Mouse (Mus musculus) T-helper 2 cell (primary cell): Measurements from ENCODE around the gene Rfx1.

Experiments used
- in situ Hi-C: fragments of 300-600 bp; cut with MboI, MseI; formaldehyde crosslinking; loops from one replicate; pipeline ENCODE4 v1.15.1; 2025; ENCODE audit warnings: high pct_unique_total_duplicates

Rfx1 gene

DNA sequence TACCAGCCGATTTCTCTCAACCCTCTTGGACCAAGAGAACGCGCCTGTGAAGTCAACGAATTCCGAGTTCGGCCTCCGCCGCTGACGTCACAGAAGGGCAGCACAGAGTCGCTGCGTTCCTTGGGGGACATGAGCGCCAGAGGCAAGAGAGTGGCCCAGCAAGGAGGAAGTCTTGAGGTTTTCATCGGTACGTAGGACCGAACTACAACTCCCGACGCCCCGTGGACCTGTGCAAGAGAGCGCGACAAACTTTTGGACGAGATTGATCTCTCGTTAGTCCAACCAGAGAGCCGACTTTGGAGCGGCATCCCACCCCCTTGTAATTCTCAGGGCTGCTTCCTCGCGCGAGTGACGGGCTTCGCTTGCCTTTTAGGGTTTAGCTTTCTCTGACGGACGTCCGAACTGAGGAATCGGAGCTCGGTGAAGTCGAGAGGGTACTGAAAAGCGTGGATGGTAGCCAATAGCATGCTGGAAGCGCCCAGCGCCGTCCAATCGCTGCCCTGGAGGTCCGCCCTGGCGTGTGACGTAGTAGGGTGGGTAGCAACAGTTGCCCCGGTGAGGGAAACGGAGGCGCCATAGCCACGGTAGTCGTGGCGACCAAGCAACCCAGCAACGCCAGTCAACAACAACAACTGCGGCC is at the start of gene Rfx1:
TSS of gene Rfx1 (plus strand) at position 544 of the 640 bp plus-strand sequence.
- in situ Hi-C loops, result no loop called here

DNA sequence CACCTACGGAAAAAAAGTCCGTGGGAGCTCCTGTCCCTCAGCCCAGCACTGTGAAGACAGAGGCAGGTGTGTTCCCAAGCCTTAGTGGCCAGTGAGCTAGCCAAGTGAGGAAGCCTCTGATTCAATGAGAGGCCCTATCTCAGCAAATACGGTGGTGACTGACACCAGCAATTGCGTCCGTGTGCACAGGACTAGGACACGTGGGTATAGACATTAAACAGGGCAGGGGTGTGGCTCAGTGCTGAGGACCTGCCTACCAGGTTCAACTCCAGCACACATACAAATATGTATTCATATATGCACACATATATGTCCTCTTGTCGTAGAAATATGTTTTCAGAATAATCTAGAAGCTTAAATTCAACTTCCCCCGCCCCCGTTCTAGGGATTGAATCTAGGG is 46.9 kb upstream of the Rfx1 start:
- in situ Hi-C loops, result no loop called here

DNA sequence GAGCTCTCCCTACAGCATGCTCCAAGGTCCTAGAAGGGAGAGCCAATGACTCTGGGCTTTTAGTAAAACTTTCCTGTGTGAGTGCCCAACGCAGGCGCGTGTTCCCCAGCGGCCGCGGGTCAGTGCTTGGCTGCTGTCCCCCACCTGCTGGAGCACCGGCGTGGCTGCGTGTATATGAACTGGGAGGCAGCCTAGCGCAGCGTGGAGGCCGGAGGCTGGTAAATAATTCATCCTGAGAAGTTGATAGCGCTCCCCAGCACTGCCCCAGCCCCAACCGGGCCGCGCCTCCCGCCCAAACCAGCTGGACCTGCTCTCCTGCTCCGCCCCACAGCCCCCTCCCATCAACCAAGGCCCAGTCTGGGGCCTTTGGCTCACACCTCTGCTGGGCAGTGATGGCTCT is 45.5 kb upstream of the Rfx1 start, which contains the start of gene Palm3:
TSS of gene Palm3 (plus strand) at position 376 of the 400 bp plus-strand sequence.
- in situ Hi-C loops, result no loop called here

DNA sequence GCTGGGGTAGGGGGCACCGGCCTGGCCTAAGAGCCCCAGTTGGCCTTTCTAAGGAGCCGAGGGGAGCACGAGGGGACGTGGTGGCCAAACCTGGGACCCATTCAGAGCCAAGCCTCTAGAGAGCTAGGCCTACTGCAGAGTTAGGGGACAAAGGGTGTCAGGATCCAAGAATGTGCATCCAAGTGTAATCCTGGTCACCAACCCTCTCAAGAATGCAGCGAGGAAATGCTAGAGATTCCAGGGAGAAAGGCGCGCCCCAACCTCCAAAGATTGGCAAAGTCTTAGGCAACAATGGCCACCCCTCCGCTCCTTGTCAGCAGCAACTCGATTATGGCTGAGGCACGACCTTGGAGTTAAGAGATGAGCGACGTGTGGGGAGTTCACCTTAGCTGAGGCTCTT is 45.1 kb upstream of the Rfx1 start:
- in situ Hi-C loops, result no loop called here

DNA sequence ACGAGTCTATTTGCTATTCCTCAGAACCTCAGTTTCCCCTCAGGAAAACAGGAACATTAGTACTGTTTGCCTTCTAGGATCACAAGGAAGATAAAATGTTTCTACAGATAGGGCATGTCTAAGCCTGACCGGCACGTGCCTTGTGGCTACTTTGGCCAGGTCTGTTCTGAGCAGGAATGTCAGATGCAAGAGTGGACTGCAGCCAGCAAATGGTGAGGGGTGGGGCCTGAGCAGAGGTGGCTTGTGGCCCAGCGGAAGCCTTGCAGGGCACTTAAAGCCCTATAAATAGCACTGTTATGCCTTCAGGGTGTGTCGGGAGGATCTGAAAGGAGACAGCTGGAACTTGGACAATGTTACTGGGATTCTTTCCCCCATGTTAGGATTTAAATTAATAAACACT is 43.5 kb upstream of the Rfx1 start:
- in situ Hi-C loops, result no loop called here

DNA sequence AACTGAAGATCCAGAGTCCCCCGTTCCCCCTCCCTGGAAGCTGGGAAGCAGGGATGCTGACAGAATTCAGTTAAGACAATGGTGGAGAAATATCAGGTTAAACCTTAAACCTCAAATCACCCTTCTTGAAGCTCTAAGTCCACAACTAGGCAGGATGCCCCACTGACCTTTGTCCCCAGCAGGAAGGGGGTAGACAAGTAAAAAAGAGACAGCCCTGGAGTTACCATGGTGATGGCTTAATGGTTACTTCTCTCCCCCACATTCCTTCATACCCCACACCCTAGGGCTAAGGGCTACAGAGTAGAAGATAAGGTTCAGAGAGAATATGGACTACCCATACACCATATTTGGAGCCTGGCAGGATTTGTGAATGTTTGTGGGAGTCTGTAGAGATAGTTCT is 43.0 kb upstream of the Rfx1 start:
- in situ Hi-C loops, result no loop called here

DNA sequence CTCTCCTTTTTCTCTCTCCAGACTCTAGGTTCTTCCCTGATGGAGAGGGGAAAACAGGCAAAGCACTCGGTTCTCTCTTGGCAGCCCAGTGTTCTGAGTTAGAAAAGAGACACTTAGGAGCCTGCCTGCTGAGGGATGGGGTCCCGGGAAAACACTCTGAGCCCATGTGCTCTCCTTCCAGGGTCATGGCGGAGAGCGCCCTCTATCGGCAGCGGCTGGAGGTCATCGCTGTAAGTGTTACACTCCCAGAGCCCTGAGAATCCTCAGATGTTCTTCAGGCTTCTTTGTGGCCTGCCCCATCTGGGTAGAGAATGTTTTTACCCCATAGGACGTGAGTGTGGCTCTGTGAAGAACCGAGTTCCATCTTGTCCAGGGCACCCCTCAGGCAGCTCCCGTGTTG is 42.5 kb upstream of the Rfx1 start:
- in situ Hi-C loops, result no loop called here

DNA sequence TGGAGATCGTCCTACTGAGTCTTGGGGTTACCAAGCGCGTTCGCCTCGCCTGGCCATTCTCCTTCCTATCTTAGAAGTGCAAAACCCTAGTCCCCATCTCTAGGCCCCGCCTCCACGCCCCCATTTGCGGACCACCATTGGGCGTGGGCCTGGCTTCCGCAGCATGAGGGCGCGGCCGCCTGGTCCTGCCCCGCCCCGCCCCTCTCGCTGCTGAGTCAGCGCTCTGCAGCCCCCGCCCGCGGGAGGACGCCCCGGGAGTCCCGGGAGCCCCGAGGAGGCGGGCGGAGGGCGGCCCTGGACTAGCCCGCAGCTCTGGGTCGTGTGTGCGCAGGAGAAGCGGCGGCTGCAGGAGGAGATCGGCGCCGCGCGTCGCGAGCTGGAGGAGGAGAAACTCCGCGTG is 40.8 kb upstream of the Rfx1 start:
- in situ Hi-C loops, result loop anchor here (5.0 kb wide), 1 partner anchor 61 kb away; no protein-coding TSS in a partner anchor

DNA sequence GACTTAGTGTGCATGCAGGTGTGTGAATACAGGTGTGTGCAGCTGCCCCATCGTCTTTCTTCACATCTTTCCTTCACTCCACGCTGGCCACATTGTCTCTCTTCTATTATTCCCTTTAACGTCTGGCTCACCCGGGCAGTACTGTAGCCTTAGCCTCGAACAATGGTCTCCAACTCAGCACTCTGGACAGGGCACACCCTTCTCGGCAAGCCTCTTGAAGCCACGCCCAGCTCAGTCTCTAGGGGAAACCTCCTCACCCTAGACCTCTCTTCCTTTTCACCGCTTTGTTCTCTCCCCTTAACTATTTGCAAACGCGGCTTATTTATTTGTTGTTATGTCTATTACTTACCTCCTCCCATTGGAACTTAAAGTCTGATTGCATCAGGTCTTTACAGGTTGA is 39.2 kb upstream of the Rfx1 start:
- in situ Hi-C loops, result loop anchor here (5.0 kb wide), 1 partner anchor 60 kb away; no protein-coding TSS in a partner anchor

DNA sequence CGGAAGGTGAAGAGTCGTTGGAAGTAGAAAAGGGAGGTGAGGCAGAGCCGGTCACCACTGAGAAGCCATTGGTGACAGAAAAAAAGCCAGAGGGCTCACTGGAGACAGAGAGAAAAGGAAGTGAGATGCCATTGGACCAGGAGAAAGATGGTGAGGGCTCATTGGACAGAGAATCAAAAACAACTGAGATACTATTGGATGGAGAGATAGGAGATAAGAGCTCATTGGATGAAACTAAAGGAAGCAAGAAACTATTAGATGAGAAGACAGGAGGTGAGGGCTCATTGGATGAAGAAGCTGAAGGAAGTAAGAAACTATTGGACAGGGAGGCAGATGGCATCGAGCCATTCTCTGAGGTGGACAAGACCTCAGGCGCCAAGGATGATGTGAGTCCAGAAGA is 37.4 kb upstream of the Rfx1 start:
- in situ Hi-C loops, result loop anchor here (5.0 kb wide), 1 partner anchor 58 kb away; no protein-coding TSS in a partner anchor

DNA sequence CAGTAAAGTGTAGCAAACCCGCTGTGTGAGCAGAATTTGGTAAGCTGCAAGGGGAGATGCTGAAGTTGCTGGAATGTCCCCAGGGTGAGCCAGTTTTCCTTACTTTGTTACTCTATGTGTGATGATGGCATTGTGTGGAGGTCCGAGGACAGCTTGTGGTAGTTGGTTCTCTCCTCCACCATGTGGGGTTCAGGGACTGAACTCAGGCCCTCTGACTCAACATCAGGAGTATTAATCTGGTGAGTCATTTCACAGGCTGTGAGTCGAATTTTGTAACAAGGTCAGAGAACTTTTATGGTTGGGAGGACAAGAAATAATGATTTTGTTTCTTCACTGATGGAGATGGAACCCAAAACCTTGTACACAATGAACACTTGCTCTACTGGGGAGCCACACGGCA is 33.9 kb upstream of the Rfx1 start:
- in situ Hi-C loops, result loop anchor here (10.0 kb wide), 1 partner anchor 132 kb away; no protein-coding TSS in a partner anchor

DNA sequence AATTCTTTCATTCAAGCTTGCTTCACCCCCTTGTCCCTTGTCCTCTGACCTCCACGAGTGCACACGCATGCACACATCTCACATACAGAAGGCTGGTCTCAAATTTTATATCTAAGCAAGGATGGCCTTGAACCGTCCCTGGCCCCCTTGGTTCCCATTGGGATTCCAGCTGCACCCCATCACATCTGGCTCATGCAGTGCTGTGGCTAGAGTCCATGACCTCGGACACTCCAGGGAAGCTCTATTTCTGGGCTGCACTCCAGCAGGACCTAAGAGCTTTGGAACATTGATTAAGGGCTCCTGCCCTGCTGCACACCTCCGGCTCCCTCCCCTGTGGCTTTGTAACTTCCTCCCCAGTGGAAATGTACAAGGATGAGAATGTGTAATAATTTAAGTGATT is 28.6 kb upstream of the Rfx1 start:
- in situ Hi-C loops, result loop anchor here (10.0 kb wide), 1 partner anchor 127 kb away; no protein-coding TSS in a partner anchor

DNA sequence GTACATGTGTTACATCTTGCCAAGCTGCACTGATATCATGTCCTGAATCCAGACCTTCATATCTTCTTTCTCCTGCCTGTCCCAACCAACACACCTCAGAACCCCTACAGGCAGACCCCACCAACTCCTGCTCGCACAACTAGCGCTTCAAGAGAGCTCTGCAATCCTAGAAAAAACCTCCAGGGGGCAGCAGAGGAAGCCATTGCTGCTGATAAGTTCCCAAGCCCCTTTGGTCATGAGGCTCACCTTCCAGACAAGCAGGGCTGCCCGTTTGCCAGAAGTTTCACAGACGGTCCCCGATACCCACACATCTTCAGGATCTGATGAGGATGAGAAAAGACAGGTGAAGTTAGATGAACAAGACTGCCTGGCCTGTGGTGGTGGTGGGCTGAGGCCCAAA is 27.6 kb upstream of the Rfx1 start:
- in situ Hi-C loops, result loop anchor here (10.0 kb wide), 1 partner anchor 126 kb away; no protein-coding TSS in a partner anchor

DNA sequence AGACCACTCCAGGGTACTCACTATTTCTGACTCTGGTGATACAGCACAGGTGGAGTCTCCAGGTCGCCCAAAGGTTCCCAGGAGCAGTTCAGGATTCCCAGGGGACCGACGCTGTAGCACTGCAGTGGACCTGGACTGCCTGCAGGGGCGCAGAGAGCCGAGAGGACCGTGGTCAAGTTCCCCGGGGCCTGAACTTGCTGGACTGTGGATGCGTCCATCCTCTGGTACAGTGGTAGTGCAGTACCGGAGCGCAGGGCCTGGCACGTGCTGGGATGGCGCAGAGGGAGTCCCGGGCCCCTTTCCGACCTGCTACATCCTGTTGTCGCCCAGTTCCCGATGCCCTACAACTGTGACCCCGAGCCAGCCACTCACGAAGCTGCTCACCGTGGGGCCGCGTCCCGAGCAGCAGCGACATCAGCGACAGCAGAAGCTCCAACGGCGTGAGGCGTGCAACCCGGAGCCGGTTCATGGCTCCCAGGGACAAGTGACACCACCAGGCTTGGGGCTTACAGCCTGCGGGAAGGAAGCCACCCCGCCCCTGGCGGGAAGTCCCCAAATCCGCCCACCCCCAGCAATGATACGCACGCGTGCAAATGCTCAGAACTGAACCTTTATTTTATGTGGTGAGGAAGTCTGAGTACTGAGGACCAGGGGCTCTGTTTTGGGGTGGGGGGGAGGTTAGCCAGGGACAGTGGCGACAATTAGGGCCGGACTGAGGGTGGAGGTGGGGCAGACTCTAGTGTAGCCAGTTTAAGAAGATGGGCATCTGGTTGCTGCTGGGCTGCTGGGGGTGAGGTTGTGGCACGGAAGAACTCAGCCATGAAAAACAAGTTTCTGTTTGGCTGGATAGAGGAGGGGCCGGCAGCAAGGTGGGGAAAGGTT is 24.3 kb upstream of the Rfx1 start, which contains the start of gene Il27ra:
TSS of gene Il27ra (minus strand) at position 524 of the 882 bp plus-strand sequence.
- in situ Hi-C loops, result no loop called here

DNA sequence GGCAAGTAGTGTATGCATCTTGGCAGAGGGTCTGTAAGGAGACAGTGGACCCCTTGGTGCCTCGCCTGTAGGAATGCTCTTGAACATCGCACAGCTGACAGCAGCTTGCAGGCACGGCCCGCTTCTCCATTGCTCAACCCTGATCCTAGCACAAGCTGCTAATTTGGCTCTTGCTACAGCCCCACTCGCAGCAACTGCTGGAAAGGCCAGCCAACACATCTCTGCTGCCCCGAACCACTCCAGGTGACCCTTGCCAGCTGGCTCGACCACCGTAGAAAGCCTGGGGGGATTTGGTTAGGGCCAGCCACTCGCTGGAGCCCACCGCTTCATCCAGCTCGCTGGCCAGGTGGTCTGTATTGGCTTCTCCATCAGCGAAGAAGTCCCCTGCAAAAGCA is 23.7 kb upstream of the Rfx1 start:
- in situ Hi-C loops, result no loop called here

DNA sequence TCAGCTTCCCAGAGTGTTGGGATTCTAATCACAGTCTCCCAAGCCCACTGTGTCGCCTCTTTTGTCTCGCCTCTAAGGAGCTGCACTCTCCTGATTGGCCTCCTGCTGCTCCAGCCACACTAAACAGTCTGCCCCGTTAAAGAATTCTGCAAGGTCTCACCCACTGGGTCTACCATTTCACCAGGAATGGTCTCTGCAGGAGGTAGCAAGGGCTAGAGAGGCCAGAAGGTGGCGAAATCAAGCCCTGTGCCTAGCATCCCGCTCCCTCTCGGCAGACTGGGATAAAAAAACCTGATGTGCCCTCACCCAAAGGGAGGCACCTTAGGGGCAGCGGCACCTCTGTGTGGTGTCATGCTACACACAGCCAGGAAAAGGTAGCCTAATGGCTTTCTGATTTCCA is 22.5 kb upstream of the Rfx1 start:
- in situ Hi-C loops, result no loop called here

DNA sequence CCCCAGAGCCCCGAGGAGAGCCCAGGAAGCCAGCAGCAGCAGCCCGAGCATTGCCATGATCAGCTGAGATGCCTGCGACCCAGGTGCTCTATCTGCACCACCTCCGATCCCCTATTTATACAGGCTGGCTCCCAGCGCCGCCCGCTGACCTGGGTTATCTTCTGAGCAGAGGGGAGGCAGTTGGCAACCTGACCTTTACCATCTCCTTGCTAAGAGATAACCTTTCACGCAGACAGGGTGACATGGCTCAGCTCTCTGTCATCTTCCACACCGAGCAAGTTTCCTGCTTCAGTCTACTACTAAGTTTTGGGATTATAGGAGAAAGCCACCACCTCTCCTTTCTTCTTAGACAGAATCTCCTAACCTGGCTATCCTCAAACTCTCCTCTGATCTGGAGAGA is 21.7 kb upstream of the Rfx1 start, which contains the start of gene Rln3:
TSS of gene Rln3 (minus strand) at position 101 of the 400 bp plus-strand sequence.
- in situ Hi-C loops, result no loop called here

DNA sequence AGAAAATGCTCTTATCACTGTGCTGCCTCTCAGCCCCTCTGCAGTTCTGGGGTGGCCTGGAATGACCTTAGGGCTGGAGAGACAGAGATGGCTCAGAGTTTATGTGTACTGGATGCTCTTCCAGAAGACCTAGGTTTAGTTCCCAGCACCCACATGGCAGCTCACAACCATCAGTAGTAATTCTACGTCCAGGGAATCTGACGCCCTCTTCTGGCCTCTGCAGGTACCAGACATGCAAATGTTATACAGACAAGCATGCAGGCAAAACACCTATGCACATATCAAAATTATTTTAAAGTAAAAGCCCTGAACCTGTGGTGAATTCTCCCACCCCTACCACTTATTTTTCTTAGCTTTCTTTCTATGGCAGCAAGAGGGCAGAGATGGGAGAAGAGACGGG is 20.1 kb upstream of the Rfx1 start:
- in situ Hi-C loops, result no loop called here

DNA sequence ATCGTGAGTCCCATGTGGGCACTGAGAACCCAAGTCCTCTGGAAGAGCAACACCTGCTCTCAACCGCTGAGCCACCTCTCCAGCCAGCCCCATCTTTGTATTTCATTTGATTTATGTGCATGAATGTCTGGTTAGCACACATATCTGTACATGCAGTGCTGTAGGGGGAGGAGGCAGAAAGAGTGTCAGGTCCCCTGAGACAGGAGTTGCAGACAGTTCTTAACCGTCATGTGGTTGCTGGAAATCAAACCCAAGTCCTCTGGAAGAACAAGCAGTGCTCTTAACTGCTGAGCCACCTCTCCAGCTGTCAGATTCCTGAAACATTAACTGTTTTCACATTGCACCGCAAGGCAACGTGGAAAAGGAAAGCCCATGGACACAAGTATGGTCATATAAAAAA is 18.5 kb upstream of the Rfx1 start:
- in situ Hi-C loops, result no loop called here

DNA sequence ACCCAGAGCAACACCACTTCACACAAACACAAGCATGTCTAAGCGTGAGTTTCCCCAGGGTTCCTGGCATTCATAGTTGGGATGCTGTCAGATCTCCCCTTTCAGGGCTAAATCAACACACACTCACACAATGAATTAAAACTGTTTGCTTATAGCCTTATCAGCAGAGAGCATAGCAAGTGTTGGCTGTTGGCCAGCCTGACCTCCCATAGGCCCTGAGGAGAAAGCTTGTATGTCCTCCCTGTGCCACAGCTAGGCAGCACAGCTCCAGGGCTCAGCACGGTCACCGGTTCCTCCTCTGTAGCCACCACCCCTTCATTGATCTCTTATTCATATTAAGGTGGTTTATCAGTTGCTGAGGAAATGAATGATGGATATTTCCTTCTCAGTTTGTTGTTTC is 13.9 kb upstream of the Rfx1 start:
- in situ Hi-C loops, result no loop called here

DNA sequence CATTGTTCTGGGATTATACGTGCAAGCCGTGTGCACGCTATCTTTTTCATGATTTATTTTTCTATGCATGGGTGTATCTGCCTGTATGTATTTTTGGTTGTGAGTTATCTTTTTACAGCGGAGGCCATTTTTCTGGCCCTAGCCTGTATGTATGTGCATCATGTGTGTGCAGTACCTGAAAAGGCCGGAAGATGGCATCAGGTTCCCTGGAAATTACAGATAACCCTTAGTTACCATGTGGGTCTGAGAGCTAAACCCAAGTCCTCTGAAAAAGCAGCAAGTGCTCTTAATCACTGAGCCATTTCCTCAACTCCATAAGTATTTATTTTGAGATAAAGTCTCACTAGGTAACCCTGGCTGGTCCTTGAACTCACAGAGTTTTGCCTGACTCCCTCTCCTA is 13.4 kb upstream of the Rfx1 start:
- in situ Hi-C loops, result no loop called here

DNA sequence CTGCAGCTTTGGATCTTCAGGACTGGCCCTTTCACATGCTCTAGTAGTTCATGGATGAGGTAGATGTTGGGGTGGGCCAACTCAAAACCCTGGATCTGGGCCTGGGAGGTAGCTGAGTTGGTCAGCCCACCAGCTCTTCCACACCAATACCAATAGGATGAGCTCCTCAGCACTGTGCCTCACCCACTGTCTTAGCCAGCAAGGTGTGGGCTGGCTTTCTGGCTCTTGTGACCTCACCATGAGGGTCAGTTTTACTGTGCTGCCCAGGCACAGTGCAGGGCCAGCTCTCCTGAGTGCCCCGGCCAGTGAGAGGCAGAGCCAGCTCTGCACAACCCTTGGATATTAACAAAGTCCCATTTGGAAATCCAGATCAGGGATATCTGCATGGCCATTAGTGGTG is 8.8 kb upstream of the Rfx1 start:
- in situ Hi-C loops, result no loop called here

DNA sequence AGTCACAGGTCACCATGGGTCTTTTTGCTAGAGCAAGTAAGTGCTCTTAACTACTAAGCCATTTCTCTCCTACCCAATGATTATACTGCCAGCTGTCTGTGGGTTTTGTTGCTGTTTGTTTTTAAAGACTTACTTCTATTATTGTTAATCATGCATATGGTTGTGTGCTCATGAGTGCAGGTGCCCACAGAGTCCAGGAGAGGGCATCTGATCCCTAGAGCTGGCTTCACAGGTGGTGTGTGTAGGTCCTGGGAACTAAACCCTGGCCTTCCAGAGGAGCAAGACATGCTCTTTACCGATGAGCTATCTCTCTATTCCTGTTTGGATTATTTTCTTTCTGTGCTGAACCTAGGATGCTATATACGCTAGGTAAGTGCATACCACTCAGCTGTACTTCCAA is 7.4 kb upstream of the Rfx1 start:
- in situ Hi-C loops, result no loop called here
